Mouse (Mus musculus): ENCODE results near the gene Tmem217.

The Tmem217 gene

DNA sequence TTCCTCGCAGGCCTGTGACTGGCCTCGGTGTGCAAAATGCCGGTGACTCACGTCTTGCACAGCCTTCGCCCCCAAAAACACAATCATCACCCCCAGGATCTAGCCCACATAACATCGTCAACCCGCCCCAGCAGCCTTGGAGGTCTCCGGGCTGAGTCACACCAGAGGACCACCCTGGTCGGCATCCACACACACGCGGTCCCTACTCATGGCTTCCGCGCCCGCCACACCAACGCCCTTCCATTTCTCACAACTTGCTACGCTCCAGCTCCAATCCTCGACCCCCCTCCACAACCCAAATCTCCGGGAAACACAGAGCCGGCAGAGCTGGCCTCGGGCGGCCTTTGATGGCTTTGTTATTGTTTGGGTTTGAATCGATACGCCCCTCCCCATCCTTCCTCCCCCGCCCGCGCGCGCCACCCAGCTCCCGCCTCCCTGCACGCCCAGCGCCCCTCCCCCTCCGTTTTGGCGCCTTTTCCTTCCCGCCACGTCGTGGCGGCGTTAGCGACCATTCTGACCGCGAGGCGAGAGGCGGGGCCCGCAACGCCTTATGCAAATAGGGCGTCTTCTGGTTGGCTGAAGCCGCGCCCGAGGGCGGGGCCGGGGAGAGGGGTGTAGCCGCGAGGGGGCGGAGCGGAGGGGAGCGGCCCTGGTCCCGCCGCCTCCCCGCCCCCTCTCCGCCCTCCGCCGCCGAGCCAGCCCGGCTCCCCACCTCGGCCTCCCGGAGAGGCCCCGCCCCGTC is 62.0 kb downstream of the Tmem217 start:
- peak; percentile 100 for DNase-seq (ENCODE audit: inconsistent ontology term)

DNA sequence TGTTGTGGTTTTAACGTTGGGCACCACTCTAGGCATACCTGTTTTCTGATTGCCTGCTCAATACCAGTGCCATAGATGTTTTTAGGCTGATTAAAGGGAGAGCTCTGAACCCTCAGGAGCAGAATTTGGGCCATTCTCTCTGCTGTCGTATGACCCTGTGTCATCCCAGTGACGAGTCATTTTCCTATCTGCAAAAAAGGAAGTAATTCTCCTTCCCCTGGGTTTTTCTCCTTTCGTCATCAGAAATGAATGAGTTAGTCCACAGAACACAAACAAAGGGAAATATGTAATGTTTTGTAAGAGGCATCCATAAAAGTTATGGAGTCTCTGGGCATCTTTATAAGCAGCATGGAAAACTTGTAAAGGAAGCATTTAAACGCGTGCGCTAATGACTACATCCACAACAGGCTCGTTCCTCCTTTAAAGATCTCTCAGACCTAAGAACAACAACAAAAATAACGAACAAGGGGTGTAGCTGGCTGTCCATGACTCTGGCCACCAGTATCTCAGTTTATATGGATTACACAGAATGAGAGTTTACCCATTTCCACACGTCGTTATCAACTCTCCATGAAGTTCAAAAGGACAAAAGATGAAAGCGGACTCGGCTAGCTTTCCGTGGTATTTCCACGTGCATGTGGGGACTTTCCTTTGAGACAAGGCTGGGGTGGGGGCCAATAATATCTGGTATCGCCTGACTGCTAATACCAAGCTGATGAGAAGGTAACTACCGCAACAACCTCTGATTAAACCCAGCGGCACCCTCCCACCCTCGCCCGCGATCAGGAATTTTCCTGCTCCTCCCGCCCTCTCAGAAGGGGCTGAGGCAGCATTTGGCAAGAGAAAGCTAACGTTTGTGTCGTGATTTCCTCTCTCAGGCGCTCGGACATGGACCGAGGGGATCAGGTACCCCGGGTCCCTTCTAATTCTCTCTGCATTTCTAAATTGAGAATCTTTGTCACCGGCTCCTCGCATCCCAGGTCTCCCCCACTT is 62.9 kb downstream of the Tmem217 start:
- peak; percentile 82 for DNase-seq (ENCODE audit: inconsistent ontology term)

DNA sequence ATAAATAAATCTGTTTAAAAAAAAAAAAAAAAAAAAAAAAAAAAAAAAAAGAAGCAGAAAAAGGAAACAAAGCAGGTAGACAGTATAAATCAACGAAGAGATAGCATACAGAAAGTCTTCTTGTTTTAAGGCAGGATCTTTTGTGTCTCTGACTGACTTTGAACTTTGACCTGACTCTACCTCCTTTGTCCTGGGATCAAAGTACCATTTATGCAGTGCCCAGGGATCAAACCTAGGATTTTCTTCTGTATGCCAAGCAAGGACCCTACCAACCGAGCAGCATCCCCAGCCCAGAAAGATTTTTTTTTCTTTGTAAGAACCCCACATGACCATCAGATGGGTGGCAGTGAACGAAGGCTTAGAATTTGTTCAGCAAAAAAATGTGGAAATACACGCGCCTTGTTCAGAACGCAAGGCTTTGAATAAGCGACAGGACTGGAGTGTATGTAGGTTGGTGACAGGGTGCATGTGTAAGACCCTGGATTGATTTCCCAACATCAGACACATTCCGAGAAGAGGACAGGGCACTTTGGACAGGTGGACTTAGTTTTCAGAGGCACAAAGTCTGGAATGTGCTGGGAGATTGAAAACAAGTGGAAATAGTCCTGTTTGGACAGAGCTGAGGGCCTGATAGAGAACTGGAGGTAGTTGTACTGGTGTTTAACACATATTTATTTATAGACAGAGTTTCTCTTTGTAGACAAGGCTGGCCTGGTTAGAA is 63.8 kb downstream of the Tmem217 start:
- DNase-seq (ENCODE audit: inconsistent ontology term): no peak

DNA sequence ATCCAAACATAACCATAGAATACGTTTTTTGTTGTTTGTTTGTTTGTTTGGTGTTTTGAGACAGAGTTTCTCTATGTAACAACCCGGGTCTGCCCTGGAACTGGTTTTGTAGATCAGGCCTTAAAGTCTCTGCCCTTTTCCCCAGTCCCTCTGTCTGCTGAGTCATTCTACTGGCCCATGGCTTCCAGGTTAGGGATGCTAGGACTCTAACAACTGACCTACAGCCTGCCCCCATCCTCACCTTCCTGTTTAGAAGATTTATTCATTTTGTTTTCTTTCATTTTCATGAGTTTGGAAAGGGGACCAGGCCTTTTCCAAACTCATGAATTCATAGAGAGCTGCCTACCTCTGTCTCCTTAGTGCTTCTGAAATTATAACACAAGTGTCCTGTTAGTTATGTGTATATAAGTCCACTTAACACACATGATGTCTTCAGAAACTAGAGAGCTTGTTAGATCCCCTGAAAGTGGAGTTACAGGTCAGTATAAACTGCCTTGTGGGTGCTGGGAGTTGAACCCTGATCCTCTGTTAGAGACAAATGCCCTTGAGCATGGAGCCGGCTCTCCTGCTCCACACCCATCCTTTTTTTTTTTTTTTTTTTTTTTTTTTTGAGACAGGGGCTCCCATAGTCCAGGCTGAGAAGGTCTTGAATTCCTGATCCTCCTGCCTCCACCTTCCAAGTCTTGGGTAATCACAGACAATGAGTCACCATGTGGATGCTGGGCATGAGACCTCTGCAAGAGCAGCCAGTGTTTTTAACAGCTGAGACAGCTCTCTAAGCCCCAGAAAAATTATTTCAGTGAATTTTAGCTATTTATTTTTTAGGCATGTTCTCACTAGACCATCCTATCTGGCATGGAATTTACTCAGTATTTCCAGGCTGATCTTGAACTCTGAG is 66.6 kb downstream of the Tmem217 start:
- DNase-seq (ENCODE audit: inconsistent ontology term): peak; percentile 30

DNA sequence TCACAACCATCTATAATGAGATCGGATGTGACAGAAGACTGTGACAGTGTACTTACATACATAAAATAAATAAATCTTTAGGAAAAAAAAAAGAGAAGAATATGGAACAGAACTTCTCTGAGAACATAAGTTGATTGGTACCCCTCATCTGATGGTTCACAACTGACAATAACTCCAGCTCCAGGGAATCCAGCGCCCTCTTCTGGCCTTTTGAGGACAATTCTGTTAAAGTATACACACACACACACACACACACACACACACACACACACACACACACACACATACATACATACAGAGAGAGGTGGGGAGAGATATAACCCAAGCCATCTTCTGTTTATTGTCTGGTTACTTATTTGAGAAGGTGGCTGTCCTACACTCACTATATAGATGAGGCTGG is 67.8 kb downstream of the Tmem217 start:
- no peak for DNase-seq (ENCODE audit: inconsistent ontology term)

DNA sequence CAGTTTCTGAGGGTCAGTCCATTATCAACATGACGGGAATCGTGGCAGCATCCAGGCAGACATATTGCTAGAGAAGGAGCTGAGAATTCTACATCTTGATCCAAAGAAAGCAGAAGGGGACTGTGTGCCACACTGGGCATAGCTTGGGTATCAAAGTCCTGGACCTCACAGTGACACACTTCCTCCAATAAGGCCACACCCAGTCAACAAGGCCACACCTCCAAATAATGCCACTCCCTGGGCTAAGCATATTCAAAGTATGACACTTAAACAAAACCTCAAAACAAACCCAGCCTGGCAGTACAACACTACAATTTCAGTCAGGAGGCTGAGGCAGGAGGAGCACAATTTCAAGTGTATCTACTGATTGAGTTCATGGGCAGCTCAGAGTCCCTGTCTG is 68.9 kb downstream of the Tmem217 start:
- DNase-seq (ENCODE audit: inconsistent ontology term): no peak

DNA sequence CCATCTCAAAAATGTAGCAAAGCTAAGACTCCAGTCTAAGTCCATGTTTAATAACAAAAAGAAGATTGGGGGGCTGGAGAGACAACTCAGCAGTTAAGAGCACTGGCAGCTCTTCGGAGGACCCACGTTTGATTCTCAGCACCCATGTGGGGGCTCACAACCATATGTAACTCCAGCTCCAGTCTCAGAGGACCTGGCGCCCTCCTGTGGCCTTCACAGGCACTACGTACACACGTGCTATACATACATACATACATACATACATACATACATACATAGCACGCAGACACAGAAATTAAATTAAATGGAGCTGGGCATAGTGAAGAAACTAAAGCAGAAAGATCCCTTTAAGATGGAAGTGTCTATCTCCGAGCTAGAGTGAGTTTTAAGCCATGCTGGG is 69.6 kb downstream of the Tmem217 start:
- DNase-seq (ENCODE audit: inconsistent ontology term): no peak

DNA sequence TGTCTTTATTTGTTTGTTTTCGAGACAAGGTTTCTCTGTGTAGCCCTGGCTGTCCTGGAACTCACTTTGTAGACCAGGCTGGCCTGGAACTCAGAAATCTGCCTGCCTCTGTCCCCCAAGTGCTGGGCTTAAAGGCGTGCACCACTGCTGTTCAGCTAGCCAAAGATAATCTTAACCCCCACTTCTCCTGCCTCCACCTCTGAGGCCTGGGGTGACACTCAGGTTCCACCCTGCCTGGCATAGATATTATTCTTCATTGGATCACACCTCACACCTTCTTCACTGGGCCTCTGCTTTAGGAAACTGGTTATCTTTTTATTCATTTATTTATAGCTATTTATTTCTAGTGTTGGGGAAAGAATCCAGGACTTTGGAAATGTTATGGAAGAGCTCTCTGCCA is 71.9 kb downstream of the Tmem217 start:
- no peak for DNase-seq (ENCODE audit: inconsistent ontology term)

DNA sequence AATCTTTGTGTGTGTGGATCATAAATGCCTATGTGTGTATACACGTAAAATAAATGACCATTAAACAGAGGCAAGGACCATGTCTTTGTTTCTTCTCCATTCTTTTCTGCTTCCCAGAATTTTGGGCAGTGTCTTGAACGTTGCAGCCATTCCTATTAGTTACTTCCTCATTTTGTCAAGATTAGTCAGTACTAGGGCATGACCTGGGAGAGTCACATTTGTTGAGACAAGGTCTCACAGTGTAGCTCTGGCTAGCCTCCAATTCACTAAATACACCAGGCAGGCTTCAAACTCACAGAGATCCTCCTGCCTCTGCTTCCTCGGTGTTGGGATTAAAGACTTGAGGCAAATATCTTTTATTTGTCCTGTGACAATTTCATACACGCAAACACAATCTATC is 73.9 kb downstream of the Tmem217 start:
- no peak for DNase-seq (ENCODE audit: inconsistent ontology term)

DNA sequence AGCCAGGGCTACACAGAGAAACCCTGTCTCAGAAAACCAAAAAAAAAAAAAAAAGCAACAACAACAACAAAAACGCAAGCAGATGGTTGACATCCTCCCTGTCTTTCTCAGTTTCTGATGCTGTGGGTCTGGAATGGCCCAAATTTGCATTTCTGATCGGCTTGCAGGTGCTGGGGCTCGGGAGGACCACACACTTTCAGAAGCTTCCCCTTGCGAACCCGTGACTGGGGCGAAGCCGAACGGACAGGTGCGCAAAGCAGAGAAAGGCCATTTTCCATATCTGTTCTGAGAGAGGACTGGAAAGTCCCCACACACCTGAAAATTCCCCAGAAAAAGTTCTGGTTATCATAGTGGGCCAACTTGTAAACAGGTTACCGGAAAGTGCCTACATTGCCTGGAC is 74.8 kb downstream of the Tmem217 start:
- DNase-seq (ENCODE audit: inconsistent ontology term): no peak

DNA sequence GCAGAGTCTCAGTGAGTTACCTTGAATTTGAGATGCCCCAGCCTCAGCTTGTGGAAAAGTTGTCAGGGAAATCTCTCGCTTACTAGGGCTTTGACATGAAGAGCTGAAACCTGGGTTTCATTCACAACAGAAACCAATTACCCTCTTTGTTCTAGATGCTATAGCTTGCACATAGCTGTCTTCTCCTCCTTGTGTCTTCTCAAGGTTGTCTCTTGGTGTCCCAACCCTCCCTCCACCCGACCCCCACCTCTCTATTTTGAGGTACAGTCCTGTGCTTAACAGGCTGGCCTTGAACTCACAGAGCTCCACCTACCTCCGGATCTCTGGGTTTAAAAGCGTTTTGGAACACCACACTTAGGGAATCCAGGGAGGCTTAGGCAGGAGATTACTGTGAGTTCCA is 75.7 kb downstream of the Tmem217 start:
- DNase-seq (ENCODE audit: inconsistent ontology term): no peak
